ENCODE assay signal across 1 mouse cellular context in the genomic region with DNA sequence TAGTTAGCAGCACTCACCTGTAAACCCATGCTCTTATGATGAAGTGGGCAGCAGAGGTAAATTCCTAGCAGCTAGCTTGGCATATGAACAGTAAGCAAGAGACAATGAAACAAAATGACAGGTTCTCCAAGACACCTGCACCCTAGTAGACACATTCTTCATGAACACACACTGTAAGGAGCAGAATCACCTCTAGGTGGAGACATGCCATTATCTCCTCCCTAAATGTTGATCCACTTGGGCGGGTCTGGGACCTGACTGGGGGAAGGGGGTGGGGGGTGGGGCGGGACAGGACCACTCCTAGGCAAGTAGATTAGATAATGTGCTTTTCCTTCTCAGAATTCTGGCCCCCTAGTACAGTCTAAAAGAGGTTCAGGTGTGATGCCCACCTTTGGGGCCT.
TF ChIP-seq lines count a peak whose summit lies in the region.

No protein-coding gene starts in this region.

TF ChIP-seq in MEL, 35 proteins besides CTCF, POLR2A, EP300 and RAD21:
- TF ChIP-seq SMC3 (IDR thresholded peaks at IDR 0.05; ENCODE audit: low read depth, low read length) (peak; percentile 79), SIN3A (IDR thresholded peaks at IDR 0.05; ENCODE audit: low read length) (peak; percentile 60), ZNF384 (IDR thresholded peaks at IDR 0.05; ENCODE audit: low read depth, low read length) (no peak; the same call in 1 of the 2 replicates), MYC (IDR thresholded peaks at IDR 0.05; ENCODE audit: low read depth, low read length) (0 out of 2 replicates have a peak, but pooled peaks have one; percentile 53), ELF1 (IDR thresholded peaks at IDR 0.05; ENCODE audit: low read depth, low read length) (no peak), GATA1 (IDR thresholded peaks at IDR 0.05; ENCODE audit: low read depth, low read length) (peak; percentile 10; the same call in 1 of the 2 replicates), USF1 (IDR thresholded peaks at IDR 0.05; ENCODE audit: low read depth, low read length) (no peak), E2F4 (IDR thresholded peaks at IDR 0.05; ENCODE audit: borderline replicate concordance, low read depth, low read length) (no peak), MAZ (IDR thresholded peaks at IDR 0.05; ENCODE audit: low read depth, low read length) (no peak), CHD1 (IDR thresholded peaks at IDR 0.05; ENCODE audit: low read depth, low read length) (no peak), JUND (IDR thresholded peaks at IDR 0.05; ENCODE audit: low read depth, low read length) (no peak), ZMIZ1 (IDR thresholded peaks at IDR 0.05; ENCODE audit: low read depth, low read length) (no peak), CHD2 (IDR thresholded peaks at IDR 0.05; ENCODE audit: low read length) (peak; percentile 12; the same call in 1 of the 2 replicates), NELFE (IDR thresholded peaks at IDR 0.05; ENCODE audit: low read depth, low read length) (no peak), ZC3H11A (IDR thresholded peaks at IDR 0.05; ENCODE audit: low read depth, low read length) (peak; percentile 83), HCFC1 (IDR thresholded peaks at IDR 0.05; ENCODE audit: low read depth, low read length) (0 out of 2 replicates have a peak, but pooled peaks have one; percentile 26), RCOR1 (IDR thresholded peaks at IDR 0.05; ENCODE audit: low read depth, low read length) (no peak), MYB (IDR thresholded peaks at IDR 0.05; ENCODE audit: low read depth, low read length) (no peak), MXI1 (IDR thresholded peaks at IDR 0.05; ENCODE audit: low read depth, low read length) (peak; percentile 33; the same call in 1 of the 2 replicates), BHLHE40 (IDR thresholded peaks at IDR 0.05; ENCODE audit: borderline replicate concordance, low read depth, low read length) (peak; percentile 48; the same call in 1 of the 2 replicates), TBP (IDR thresholded peaks at IDR 0.05; ENCODE audit: low read depth, low read length) (no peak)
